In genomic region chr8:87914247-87914967, GRCm38 (mm10) we compare ENCODE assay signal across 14 mouse cellular contexts. TPM values are rescaled to one million over a fixed set of nuclear protein-coding genes. Genes with fewer than 3 reads are reported as not detected.
DNase-seq lines count a peak whose midpoint lies in the region; ATAC-seq lines count a peak whose summit lies in the region.
"Had no signal": no experiment of that assay in that cellular context is flagged by ENCODE, and none has a peak within 500 bp of the region (broad histone marks: within the 10 kb centered on the region; RNA-seq: fewer than 3 reads in every experiment).

No protein-coding gene starts in this region.

- H3K4me2 ChIP-seq in lung, embryonic 15.5 days: no peak overlapping the region
- H3K4me2 ChIP-seq in embryonic facial prominence, embryonic 13.5 days: no peak overlapping the region
- H3K4me2 ChIP-seq in hindbrain, embryonic 13.5 days: no peak overlapping the region
- H3K4me2 ChIP-seq: liver, embryonic 13.5 days; midbrain, embryonic 13.5 days; neural tube, embryonic 15.5 days had no signal

- WGBS in lung, embryonic 15.5 days: 22% methylated on average over 6 of the region's 6 CpGs
- WGBS in embryonic facial prominence, embryonic 13.5 days: 50% methylated on average over 6 of the region's 6 CpGs
- whole genome bisulfite sequencing in hindbrain, embryonic 13.5 days: 73% methylated on average over 6 of the region's 6 CpGs

- intact Hi-C loops in heart, postnatal 10 days (cut with DNase I): no loop called here

- peaks cover 61% of the 10 kb centered on the region for H3K4me1 ChIP-seq in lung, embryonic 15.5 days
- peaks cover 78% of the 10 kb centered on the region for H3K4me1 ChIP-seq in embryonic facial prominence, embryonic 13.5 days
- peaks cover 83% of the 10 kb centered on the region for H3K4me1 ChIP-seq in hindbrain, embryonic 13.5 days (replicated peaks)
- H3K4me1 ChIP-seq: liver, embryonic 13.5 days had no signal

- ATAC-seq in lung, embryonic 15.5 days (ENCODE audit: borderline replicate concordance, extremely low read depth, low FRiP score, low TSS enrichment): peak; percentile 78
- ATAC-seq in embryonic facial prominence, embryonic 13.5 days (ENCODE audit: insufficient number of reproducible peaks, insufficient read depth, low FRiP score, low TSS enrichment, low read depth): no peak
- ATAC-seq in hindbrain, embryonic 13.5 days (ENCODE audit: low FRiP score): no peak
- ATAC-seq: midbrain, embryonic 13.5 days had no signal

- peak; percentile 41 to 49 for DNase-seq in heart, postnatal 10 days
- no peak for DNase-seq in heart, adult 18-20 months
- no peak for DNase-seq in lung, adult 18-20 months
- no peak for DNase-seq in Muller cell, postnatal 12 days (ENCODE audit: inconsistent ontology term)
- no peak for DNase-seq in spleen, adult 18-20 months
- DNase-seq: cerebellum, postnatal 10 days; layer of hippocampus, postnatal 36 days; liver, embryonic 13.5 days; thymus, adult 2 months had no signal

- no peaks in the 10 kb centered on the region for H3K36me3 ChIP-seq in lung, embryonic 15.5 days
- no peaks in the 10 kb centered on the region for H3K36me3 ChIP-seq in embryonic facial prominence, embryonic 13.5 days
- H3K36me3 ChIP-seq in hindbrain, embryonic 13.5 days: no peaks in the 10 kb centered on the region
- H3K36me3 ChIP-seq: liver, embryonic 13.5 days; midbrain, embryonic 13.5 days; neural tube, embryonic 15.5 days had no signal

- no peak overlapping the region for H3K9ac ChIP-seq in lung, embryonic 15.5 days
- peak overlapping the region; percentile 49; the same call in 1 of the 2 replicates for H3K9ac ChIP-seq in embryonic facial prominence, embryonic 13.5 days
- no peak overlapping the region for H3K9ac ChIP-seq in hindbrain, embryonic 13.5 days
- H3K9ac ChIP-seq: liver, embryonic 13.5 days; midbrain, embryonic 13.5 days; neural tube, embryonic 15.5 days had no signal

- H3K27me3 ChIP-seq in lung, embryonic 15.5 days: no peaks in the 10 kb centered on the region
- no peaks in the 10 kb centered on the region for H3K27me3 ChIP-seq in embryonic facial prominence, embryonic 13.5 days
- no peaks in the 10 kb centered on the region for H3K27me3 ChIP-seq in hindbrain, embryonic 13.5 days
- H3K27me3 ChIP-seq: liver, embryonic 13.5 days; midbrain, embryonic 13.5 days; neural tube, embryonic 15.5 days had no signal

- H3K9me3 ChIP-seq in lung, embryonic 15.5 days: no peaks in the 10 kb centered on the region
- H3K9me3 ChIP-seq in embryonic facial prominence, embryonic 13.5 days: no peaks in the 10 kb centered on the region
- H3K9me3 ChIP-seq in hindbrain, embryonic 13.5 days: no peaks in the 10 kb centered on the region
- H3K9me3 ChIP-seq: liver, embryonic 13.5 days; midbrain, embryonic 13.5 days; neural tube, embryonic 15.5 days had no signal

- H3K27ac ChIP-seq in lung, embryonic 15.5 days: peak overlapping the region; percentile 73
- peak overlapping the region; percentile 57 for H3K27ac ChIP-seq in embryonic facial prominence, embryonic 13.5 days
- peak overlapping the region; percentile 41; the same call in 1 of the 2 replicates for H3K27ac ChIP-seq in hindbrain, embryonic 13.5 days
- H3K27ac ChIP-seq: liver, embryonic 13.5 days; midbrain, embryonic 13.5 days; neural tube, embryonic 15.5 days had no signal

- H3K4me3 ChIP-seq in lung, embryonic 15.5 days: no peak overlapping the region
- no peak overlapping the region for H3K4me3 ChIP-seq in embryonic facial prominence, embryonic 13.5 days
- no peak overlapping the region for H3K4me3 ChIP-seq in hindbrain, embryonic 13.5 days
- H3K4me3 ChIP-seq: liver, embryonic 13.5 days; midbrain, embryonic 13.5 days; neural tube, embryonic 15.5 days had no signal

RNA-seq across cellular contexts. Expression of gene Zfp423, which starts 45.0 kb away (rescaled TPM):
- total RNA-seq in heart, postnatal 10 days (2021): 10 to 100 TPM in 1 of 2 experiments, 1 to 10 TPM in 1; 9.1 to 14.5 TPM
- total RNA-seq in heart, adult 18-20 months (2021): 1 to 10 TPM; 3.6 to 4.9 TPM
- 7.3 and 9.9 TPM in 2 replicates for polyA plus RNA-seq in lung, embryonic 15.5 days (2015; fragmentation: Nextera tagmentation; extraction: Ambion mirVana)
- polyA plus RNA-seq in embryonic facial prominence, embryonic 13.5 days (2015; fragmentation: Nextera tagmentation; extraction: Ambion mirVana): 30.5 and 33.3 TPM in 2 replicates
- 39.6 and 39.9 TPM in 2 replicates for polyA plus RNA-seq in hindbrain, embryonic 13.5 days (2015; fragmentation: Nextera tagmentation; extraction: Ambion mirVana)

Comparison
In these comparisons a context has a peak if more than half of its experiments do, and no peak if none do; other contexts are left out.
1. DNase-seq: peak in heart, postnatal 10 days (2 of 2); none in heart, adult 18-20 months (0 of 2), lung, adult 18-20 months (0 of 2), Muller cell, postnatal 12 days (single experiment) and spleen, adult 18-20 months (0 of 2).
2. Peak in every context shown above with its lines, with median percentiles within 50 percentile points of each other: H3K27ac ChIP-seq.